Mouse (Mus musculus) G1E (cell line): ENCODE results near the gene Mrpl54. TPM values are rescaled to one million over a fixed set of nuclear protein-coding genes. Genes with fewer than 3 reads are reported as not detected.
A peak's percentile ranks its signal among the peaks of the same experiment; 100 is the strongest.

ENCODE experiments used
- ATAC-seq: 2 replicates; pipeline ENCODE4 v1.8.0; 2016; ENCODE audit warnings: mild to moderate bottlenecking; ENCODE audit not compliant: insufficient number of reproducible peaks, poor library complexity, low FRiP score, severe bottlenecking; ENCODE audit errors: extremely low read depth
- DNase-seq: peaks from one replicate; pipeline ENCODE4 v3.0.0; 2012; ENCODE audit warnings: low spot score
- H3K27me3 ChIP-seq: 2 replicates; pipeline ENCODE4 v1.6.1; 2012; ENCODE audit warnings: mild to moderate bottlenecking, low read length, inconsistent platforms; ENCODE audit not compliant: insufficient read depth
- H3K36me3 ChIP-seq: replicated peaks from 2 replicates; pipeline ENCODE3; 2012; ENCODE audit warnings: mild to moderate bottlenecking, inconsistent platforms
- H3K4me1 ChIP-seq: 2 replicates; pipeline ENCODE4 v1.6.1; 2012; ENCODE audit warnings: low read depth, low read length, inconsistent platforms, mixed read lengths; ENCODE audit not compliant: insufficient read depth
- H3K4me3 ChIP-seq: 2 replicates; pipeline ENCODE4 v1.5.1; 2012; ENCODE audit warnings: low read depth, mild to moderate bottlenecking, inconsistent platforms, low read length, moderate library complexity, mixed read lengths
- H3K9me3 ChIP-seq: replicated peaks from 2 replicates; pipeline ENCODE4 v1.6.1; 2012; ENCODE audit warnings: inconsistent platforms
- CTCF ChIP-seq: IDR thresholded peaks from 2 replicates; pipeline ENCODE4 v1.5.1; 2012; ENCODE audit warnings: low read depth, low read length, inconsistent platforms, mixed read lengths
- GATA1 ChIP-seq: IDR thresholded peaks from 2 replicates; pipeline ENCODE4 v1.6.1; 2012; ENCODE audit warnings: borderline replicate concordance, low read length, inconsistent platforms, mixed read lengths
- GATA2 ChIP-seq: IDR thresholded peaks from 2 replicates; pipeline ENCODE4 v1.6.1; 2012; ENCODE audit warnings: low read depth, low read length, inconsistent platforms, borderline replicate concordance
- POLR2AphosphoS5 ChIP-seq: IDR thresholded peaks from 2 replicates; pipeline ENCODE4 v1.6.1; 2012; ENCODE audit warnings: low read depth, low read length, inconsistent platforms; ENCODE audit not compliant: insufficient replicate concordance
- TAL1 ChIP-seq: conservative IDR thresholded peaks from 2 replicates; pipeline ENCODE4 v1.6.1; 2012; ENCODE audit warnings: low read depth, low read length, inconsistent platforms, mixed read lengths
- polyA plus RNA-seq: library from polyadenylated mRNA; stranded (reverse); fragments of >175 nt; gene quantifications from 2 replicates; pipeline ENCODE4 v1.2.3, GENCODE M21; 2012
- total RNA-seq, 2 experiments: library from RNA; stranded (forward) in 1 of 2; stranded (reverse) in 1 of 2; fragments of 200-1000 nt in 1 of 2; fragments of >200 nt in 1 of 2; fragmentation: Nextera tagmentation in 1 of 2; gene quantifications; 2 replicates each; pipeline ENCODE4 v1.2.3; 2014 to 2017

The Mrpl54 gene
- total RNA-seq (2014; fragmentation: Nextera tagmentation): 75.6 and 78.6 TPM in 2 replicates
- total RNA-seq (2017): 186 and 206 TPM in 2 replicates
- 612 and 631 TPM in 2 replicates for polyA plus RNA-seq

DNA sequence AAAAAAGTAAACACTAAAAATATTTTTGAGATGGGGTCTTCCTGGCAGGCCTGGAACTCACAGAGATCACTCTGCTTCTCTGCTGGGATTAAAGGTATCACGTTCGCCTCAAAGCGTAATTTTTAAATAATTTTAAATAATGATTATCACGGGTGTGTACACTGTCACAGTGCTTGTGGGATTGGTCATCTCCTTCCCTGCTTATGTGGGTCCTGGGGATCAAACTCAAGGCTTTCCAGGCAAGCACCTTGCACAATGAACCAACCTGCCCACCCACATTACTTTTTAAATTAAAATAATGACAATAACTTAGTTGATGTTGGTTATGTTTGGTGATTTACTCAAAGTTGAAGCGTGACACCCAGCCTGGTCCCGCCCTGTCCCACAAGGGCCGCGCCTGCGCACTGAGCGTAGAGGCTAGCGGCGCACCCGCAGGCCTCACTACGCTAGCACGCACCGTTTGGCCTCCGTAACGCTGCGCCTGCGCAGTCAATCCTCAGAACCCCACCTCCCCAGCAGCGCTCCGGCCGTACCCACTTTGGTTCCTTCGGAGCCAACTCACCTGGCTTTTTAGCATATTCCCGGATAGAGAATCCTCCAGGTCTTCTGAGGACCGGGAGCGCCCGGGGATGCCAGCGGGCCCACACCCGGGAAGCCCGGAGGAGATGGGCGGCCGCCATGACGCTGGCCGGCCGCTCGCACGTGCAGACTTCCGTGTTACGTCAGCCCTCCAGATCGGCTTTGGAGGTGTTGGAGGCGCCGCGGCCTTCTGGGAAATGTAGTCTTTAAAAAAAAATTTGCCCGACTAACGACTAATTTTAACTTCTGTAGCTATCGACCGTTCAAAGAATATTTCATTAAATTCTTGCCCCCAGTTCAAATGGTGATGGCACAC, at the start of gene Mrpl54, which contains the start of gene Apba3:
Mrpl54 (minus strand) TSS at position 724 of the 895 bp plus-strand sequence.
Apba3 (plus strand) TSS at position 750 of the 895 bp plus-strand sequence.
- Histone ChIP-seq H3K27me3 (no peaks in the 10 kb centered on the region), H3K4me3 (peak within 1 kb of the TSS; percentile 87), H3K36me3 (peaks cover 69% of the 10 kb centered on the region), H3K9me3 (no peaks in the 10 kb centered on the region), H3K4me1 (peaks cover 55% of the 10 kb centered on the region)
- TF ChIP-seq CTCF (no peak), POLR2AphosphoS5 (no peak), GATA2 (no peak), TAL1 (no peak), GATA1 (no peak)
- DNase-seq: peak; percentile 96
- ATAC-seq: peak; percentile 80

DNA sequence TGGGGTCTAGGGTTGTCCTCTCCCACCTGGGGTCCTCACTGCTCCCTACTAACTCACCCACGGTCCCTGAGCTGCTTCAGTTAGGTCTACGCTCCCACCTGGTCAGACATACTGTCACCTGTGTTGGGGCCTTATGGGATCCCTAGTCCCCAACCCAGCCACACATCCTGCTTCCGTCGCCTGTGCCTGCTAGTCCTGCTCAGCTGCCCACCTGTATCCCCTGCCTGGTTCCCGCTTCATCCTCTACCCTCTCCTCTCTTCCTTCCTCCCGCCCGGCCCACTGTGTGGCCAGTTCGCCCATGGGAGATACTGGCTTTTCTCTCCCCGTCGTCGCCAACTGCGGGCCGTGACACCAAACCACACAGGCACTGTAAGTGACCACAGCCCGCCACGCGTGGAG, 48.9 kb upstream of the Mrpl54 start:
- no peaks in the 10 kb centered on the region for H3K27me3 ChIP-seq
- H3K4me3 ChIP-seq: no peak overlapping the region
- peaks cover 78% of the 10 kb centered on the region for H3K4me1 ChIP-seq
- peaks cover 89% of the 10 kb centered on the region for H3K36me3 ChIP-seq
- ATAC-seq: no peak
- no peak for DNase-seq
- no peak for TF ChIP-seq POLR2AphosphoS5
- no peak for TF ChIP-seq GATA2
- TF ChIP-seq CTCF: no peak
- TF ChIP-seq GATA1: no peak
- no peak for TF ChIP-seq TAL1
- no peaks in the 10 kb centered on the region for H3K9me3 ChIP-seq

DNA sequence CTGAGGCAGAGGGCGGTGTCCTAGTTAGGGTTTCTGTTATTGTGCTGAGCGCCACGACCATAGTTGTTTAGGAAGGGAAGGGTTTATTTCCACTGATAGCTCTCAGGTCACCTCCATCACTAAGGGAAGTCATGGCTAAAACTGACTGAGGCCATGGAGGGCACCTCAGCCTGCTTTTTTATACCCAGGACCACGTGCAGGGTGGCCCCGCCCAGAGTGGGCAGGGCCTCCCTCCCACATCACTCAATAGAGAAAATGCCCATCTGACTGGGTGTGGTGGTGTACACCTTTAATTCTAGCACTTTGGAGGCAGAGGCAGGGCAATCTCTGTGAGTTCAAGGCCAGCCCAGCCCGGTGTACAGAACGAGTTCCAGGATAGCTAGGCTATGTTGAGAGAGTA, 47.5 kb upstream of the Mrpl54 start:
- DNase-seq (no peak), ATAC-seq (no peak)
- Histone ChIP-seq H3K4me1 (peaks cover 71% of the 10 kb centered on the region), H3K27me3 (no peaks in the 10 kb centered on the region), H3K36me3 (peaks cover 100% of the 10 kb centered on the region), H3K9me3 (no peaks in the 10 kb centered on the region), H3K4me3 (no peak overlapping the region)
- no peak for TF ChIP-seq POLR2AphosphoS5
- no peak for TF ChIP-seq CTCF
- no peak for TF ChIP-seq GATA1

GRCm38 (mm10) chr10:81313581-81313980, 46.8 kb upstream of the Mrpl54 start:
- Histone ChIP-seq H3K4me3 (no peak overlapping the region), H3K9me3 (no peaks in the 10 kb centered on the region), H3K27me3 (no peaks in the 10 kb centered on the region), H3K4me1 (peaks cover 69% of the 10 kb centered on the region), H3K36me3 (peaks cover 100% of the 10 kb centered on the region)
- no peak for TF ChIP-seq GATA2
- TF ChIP-seq POLR2AphosphoS5: no peak
- no peak for TF ChIP-seq GATA1
- TF ChIP-seq TAL1: no peak
- TF ChIP-seq CTCF: no peak
- no peak for DNase-seq
- no peak for ATAC-seq

- Histone ChIP-seq H3K36me3 (peaks cover 99% of the 10 kb centered on the region), H3K27me3 (no peaks in the 10 kb centered on the region), H3K4me1 (peaks cover 60% of the 10 kb centered on the region), H3K4me3 (no peak overlapping the region), H3K9me3 (no peaks in the 10 kb centered on the region)
- no peak for TF ChIP-seq CTCF
- no peak for TF ChIP-seq GATA2
- ATAC-seq (no peak), DNase-seq (no peak)
Measured at GRCm38 (mm10) chr10:81309571-81309970, 42.8 kb upstream of the Mrpl54 start.

GRCm38 (mm10) chr10:81306837-81307682, 40.3 kb upstream of the Mrpl54 start:
- Histone ChIP-seq H3K4me3 (no peak overlapping the region), H3K4me1 (peaks cover 68% of the 10 kb centered on the region), H3K9me3 (no peaks in the 10 kb centered on the region), H3K36me3 (peaks cover 96% of the 10 kb centered on the region), H3K27me3 (no peaks in the 10 kb centered on the region)
- ATAC-seq: no peak
- no peak for TF ChIP-seq CTCF
- no peak for TF ChIP-seq GATA2
- TF ChIP-seq TAL1: no peak
- no peak for TF ChIP-seq GATA1
- no peak for TF ChIP-seq POLR2AphosphoS5
- no peak for DNase-seq
